Comparison of ENCODE assay signal across 28 mouse cellular contexts in the genomic region with DNA sequence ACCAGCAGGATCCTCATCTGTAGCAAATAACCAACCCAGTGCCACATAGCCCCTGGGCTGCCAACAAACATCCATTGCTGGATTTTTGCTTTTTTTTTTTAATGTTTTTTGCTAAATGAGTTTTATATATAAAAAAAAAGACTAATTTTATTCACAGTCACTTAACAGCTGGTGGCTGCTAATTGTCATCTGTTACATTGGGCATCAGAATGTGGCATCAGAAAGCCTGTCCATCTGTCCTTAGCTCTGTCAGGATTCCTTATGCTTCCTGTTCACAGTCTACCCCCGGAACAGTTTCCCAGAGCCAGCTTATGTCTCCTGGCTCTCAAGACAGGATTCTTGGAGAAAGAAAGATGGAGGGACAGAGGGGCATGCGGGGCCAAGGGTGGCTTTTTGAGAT.
DNase-seq lines count a peak whose midpoint lies in the region; ATAC-seq and TF ChIP-seq lines count a peak whose summit lies in the region.
"Had no signal": no experiment of that assay in that cellular context is flagged by ENCODE, and none has a peak within 500 bp of the region (broad histone marks: within the 10 kb centered on the region; RNA-seq: fewer than 3 reads in every experiment).

No protein-coding gene starts in this region.

- 89% methylated on average over 2 of the region's 2 CpGs for WGBS in forebrain, embryonic 14.5 days
- 87% methylated on average over 2 of the region's 2 CpGs for WGBS in forebrain, embryonic 13.5 days

- peak; percentile 48 for DNase-seq in forebrain, embryonic 14.5 days (ENCODE audit: low spot score)
- peak; percentile 34 for DNase-seq in brain, adult 2 months (ENCODE audit: low read depth, low spot score)
- peak; percentile 20 to 31 for DNase-seq in layer of hippocampus, adult 2 months (ENCODE audit: low spot score in 2 of 2)
- peak; percentile 27 for DNase-seq in layer of hippocampus, adult 9-11 months
- DNase-seq in ovary, postnatal 14 days (ENCODE audit: low spot score) = no peak
- no peak for DNase-seq in kidney, adult 18-20 months
- DNase-seq in yolk sac, embryonic 10.5 days (ENCODE audit: low spot score) = no peak
- DNase-seq: adrenal gland, adult 8-10 months; adrenal gland, postnatal 25 days; cerebellum, adult 11 months; cerebellum, adult 8-10 months; cerebellum, postnatal 10 days; cerebellum, postnatal 36 days; embryo, embryonic 11 days; gastrocnemius, postnatal 10 days; gastrocnemius, postnatal 36 days; heart, adult 2 months; heart, postnatal 14 days; heart, postnatal 4 days had no signal

- no peak overlapping the region for H3K4me3 ChIP-seq in forebrain, embryonic 14.5 days (ENCODE audit: low read depth, low read length)
- H3K4me3 ChIP-seq in forebrain, embryonic 13.5 days = no peak overlapping the region
- H3K4me3 ChIP-seq in layer of hippocampus, adult 2 months = no peak overlapping the region
- H3K4me3 ChIP-seq: embryonic facial prominence, embryonic 10.5 days; embryonic facial prominence, embryonic 13.5 days; erythroblast, embryonic 14.5 days; forebrain, embryonic 15.5 days; heart, adult 2 months; heart, embryonic 10.5 days; heart, embryonic 13.5 days had no signal

- H3K4me2 ChIP-seq in forebrain, embryonic 14.5 days (ENCODE audit: low read length) = no peak overlapping the region
- H3K4me2 ChIP-seq in forebrain, embryonic 13.5 days = no peak overlapping the region
- H3K4me2 ChIP-seq: embryonic facial prominence, embryonic 13.5 days; forebrain, embryonic 15.5 days; heart, embryonic 13.5 days; hindbrain, embryonic 14.5 days had no signal

- H3K27me3 ChIP-seq in forebrain, embryonic 14.5 days (replicated peaks; ENCODE audit: control insufficient read depth, insufficient read depth, low read length) = no peaks in the 10 kb centered on the region
- H3K27me3 ChIP-seq in forebrain, embryonic 13.5 days = no peaks in the 10 kb centered on the region
- H3K27me3 ChIP-seq: embryonic facial prominence, embryonic 13.5 days; forebrain, embryonic 15.5 days; heart, embryonic 13.5 days had no signal

- H3K4me1 ChIP-seq in forebrain, embryonic 14.5 days (ENCODE audit: control insufficient read depth, insufficient read depth, low read length) = no peaks in the 10 kb centered on the region
- no peaks in the 10 kb centered on the region for H3K4me1 ChIP-seq in forebrain, embryonic 13.5 days
- H3K4me1 ChIP-seq: embryonic facial prominence, embryonic 10.5 days; forebrain, embryonic 15.5 days; heart, embryonic 10.5 days; heart, embryonic 13.5 days had no signal

- H3K36me3 ChIP-seq in forebrain, embryonic 14.5 days (ENCODE audit: control insufficient read depth, insufficient read depth, low read length) = no peaks in the 10 kb centered on the region
- no peaks in the 10 kb centered on the region for H3K36me3 ChIP-seq in forebrain, embryonic 13.5 days (ENCODE audit: poor library complexity, severe bottlenecking)
- H3K36me3 ChIP-seq: embryonic facial prominence, embryonic 10.5 days; embryonic facial prominence, embryonic 13.5 days; forebrain, embryonic 15.5 days; heart, embryonic 10.5 days; heart, embryonic 13.5 days had no signal

- H3K9ac ChIP-seq in forebrain, embryonic 14.5 days (ENCODE audit: low read length) = no peak overlapping the region
- no peak overlapping the region for H3K9ac ChIP-seq in forebrain, embryonic 13.5 days
- H3K9ac ChIP-seq: embryonic facial prominence, embryonic 13.5 days; forebrain, embryonic 15.5 days; heart, embryonic 13.5 days; hindbrain, embryonic 14.5 days had no signal

- no peak for TF ChIP-seq CTCF in layer of hippocampus, adult 2 months (conservative IDR thresholded peaks at IDR 0.05)

- H3K9me3 ChIP-seq in forebrain, embryonic 14.5 days (replicated peaks; ENCODE audit: control insufficient read depth, low read length) = no peaks in the 10 kb centered on the region
- no peaks in the 10 kb centered on the region for H3K9me3 ChIP-seq in forebrain, embryonic 13.5 days (replicated peaks)
- H3K9me3 ChIP-seq: embryonic facial prominence, embryonic 10.5 days; embryonic facial prominence, embryonic 13.5 days; forebrain, embryonic 15.5 days; heart, embryonic 10.5 days; heart, embryonic 13.5 days had no signal

- no peak overlapping the region for H3K27ac ChIP-seq in forebrain, embryonic 14.5 days (ENCODE audit: low read depth, low read length)
- H3K27ac ChIP-seq in forebrain, embryonic 13.5 days = no peak overlapping the region
- no peak overlapping the region for H3K27ac ChIP-seq in layer of hippocampus, adult 2 months
- H3K27ac ChIP-seq: embryonic facial prominence, embryonic 10.5 days; embryonic facial prominence, embryonic 13.5 days; forebrain, embryonic 15.5 days; heart, adult 2 months; heart, embryonic 10.5 days; heart, embryonic 13.5 days; hindbrain, embryonic 14.5 days had no signal

- ATAC-seq in forebrain, embryonic 14.5 days = no peak
- ATAC-seq in forebrain, embryonic 13.5 days = no peak
- ATAC-seq: activated CD4-positive, CD25-positive, alpha-beta regulatory T cell, adult 4 months; forebrain, embryonic 15.5 days had no signal

Comparison
In these comparisons a context has a peak if more than half of its experiments do, and no peak if none do; other contexts are left out.
1. DNase-seq: peak in forebrain, embryonic 14.5 days (single experiment), brain, adult 2 months (single experiment), layer of hippocampus, adult 2 months (2 of 2) and layer of hippocampus, adult 9-11 months (single experiment); none in ovary, postnatal 14 days (single experiment), kidney, adult 18-20 months (single experiment) and yolk sac, embryonic 10.5 days (single experiment).